Comparison of ENCODE assay signal across 8 mouse cellular contexts in genomic region chr1:38129501-38130267, GRCm38 (mm10). TPM values are rescaled to one million over a fixed set of nuclear protein-coding genes. Genes with fewer than 3 reads are reported as not detected.
DNase-seq lines count a peak whose midpoint lies in the region; ATAC-seq and TF ChIP-seq lines count a peak whose summit lies in the region.

Gene Rev1, minus strand, starts transcription at chr1:38129801.

- DNase-seq in adipocyte (ENCODE audit: low spot score), result peak; percentile 86
- peak; percentile 90 to 96 for DNase-seq in gastrocnemius, adult 8-10 months (ENCODE audit: low spot score in 2 of 2)
- peak; percentile 42 for DNase-seq in hindlimb bud, embryonic 11.5 days (ENCODE audit: extremely low spot score, low read depth, low spot score)
- DNase-seq in left cerebral cortex, adult 8-10 months (ENCODE audit: low spot score in 2 of 2), result peak; percentile 82 to 97
- peak; percentile 96 for DNase-seq in right cerebral cortex, adult 18-20 months
- peak; percentile 93 for DNase-seq in urinary bladder, adult 2 months (ENCODE audit: low spot score)

- peak within 1 kb of the TSS; percentile 98 for H3K27ac ChIP-seq in cortical plate, adult 2 months (ENCODE audit: insufficient read depth, low read length)

- peak within 1 kb of the TSS; percentile 50 for H3K4me3 ChIP-seq in cortical plate, adult 2 months (ENCODE audit: insufficient read depth, low read length)

- TF ChIP-seq POLR2A in cortical plate, adult 2 months (IDR thresholded peaks at IDR 0.05; ENCODE audit: extremely low read depth, insufficient read depth, low read length), result 0 out of 2 replicates have a peak, but pooled peaks have one; percentile 28

- TF ChIP-seq CTCF in cortical plate, adult 2 months (IDR thresholded peaks at IDR 0.05; ENCODE audit: extremely low read depth, insufficient read depth, low read length), result peak; percentile 60

- ATAC-seq in megakaryocyte, adult 5-6 weeks (ENCODE audit: poor library complexity, severe bottlenecking), result peak; percentile 86

- peaks cover 1% of the 10 kb centered on the region; the same call in 1 of the 2 replicates for H3K4me1 ChIP-seq in cortical plate, adult 2 months (ENCODE audit: control insufficient read depth, insufficient read depth, low read length)

RNA-seq across cellular contexts. Expression of gene Rev1, which starts in this region (rescaled TPM):
- 25.2 and 25.7 TPM in 2 replicates for polyA plus RNA-seq in cortical plate, adult 2 months (2012; rRNA removed)
- 10 to 100 TPM; 17.7 to 20.0 (median 19.3) TPM for total RNA-seq in gastrocnemius, adult 8-10 months (2022)
- total RNA-seq in left cerebral cortex, adult 8-10 months (2022), result 10 to 100 TPM; 43.6 to 45.9 (median 44.7) TPM
- total RNA-seq in megakaryocyte, adult 5-6 weeks (2015), result 17.8 and 18.3 TPM in 2 replicates
- 20.7 and 23.0 TPM in 2 replicates for total RNA-seq in megakaryocyte, adult 5-6 weeks (2017)
- 19.1 and 21.3 TPM in 2 replicates for polyA plus RNA-seq in urinary bladder, adult 2 months (2012; rRNA removed)

Comparison
In these comparisons a context has a peak if more than half of its experiments do, and no peak if none do; other contexts are left out.
1. Peak in every context shown above with its lines: DNase-seq, ATAC-seq, H3K4me3 ChIP-seq and H3K27ac ChIP-seq.
2. DNase-seq: peak in every context shown above with its lines; median percentile 96 in right cerebral cortex, adult 18-20 months; 93 in gastrocnemius, adult 8-10 months; 93 in urinary bladder, adult 2 months; 90 in left cerebral cortex, adult 8-10 months; 86 in adipocyte; 42 in hindlimb bud, embryonic 11.5 days.